Mouse (Mus musculus) adrenal gland, adult (tissue): ENCODE data around the gene Fam111a.
A peak's percentile ranks its signal among the peaks of the same experiment; 100 is the strongest.
"Not testable (repeated sequence)": the region's sequence is repeated elsewhere in the genome, so short reads cannot be mapped to it uniquely, and the experiment has no call there.

ENCODE experiments used
- DNase-seq, 2 experiments: peaks; one replicate each; pipeline ENCODE4 v3.0.0; 2022 to 2023; ENCODE audit warnings: low spot score in 1 of 2; ENCODE audit not compliant: inconsistent age in 2 of 2

Gene Fam111a

GRCm38 (mm10) chr19:12545440-12545839 is at the start of gene Fam111a:
Gene Fam111a, plus strand, starts transcription at chr19:12545740.
- DNase-seq = not testable (repeated sequence)

DNA sequence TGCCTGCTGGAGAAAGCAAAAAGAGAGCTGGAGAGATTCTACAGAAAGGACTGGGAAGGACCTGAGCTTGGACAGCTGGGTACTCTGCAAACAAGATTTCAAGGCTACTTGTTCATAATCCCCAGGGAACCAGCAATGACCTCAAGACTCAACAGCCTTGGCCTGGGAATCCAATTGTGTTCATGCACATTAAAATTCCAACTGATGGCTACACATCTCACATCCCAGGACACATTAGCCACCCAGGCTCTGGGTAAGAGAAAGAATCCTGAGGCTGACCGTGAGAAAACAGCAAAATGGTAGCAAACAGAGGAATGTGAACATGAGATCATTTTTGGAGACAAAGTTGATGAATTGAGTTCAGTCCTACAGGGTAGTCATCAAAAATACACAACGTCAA is 49.3 kb upstream of the Fam111a start:
- peak in 1 of 2 experiments; percentile 52 for DNase-seq

GRCm38 (mm10) chr19:12497909-12498308 is 47.6 kb upstream of the Fam111a start:
- peak in 1 of 2 experiments; percentile 33 for DNase-seq

GRCm38 (mm10) chr19:12498321-12498720 is 47.2 kb upstream of the Fam111a start:
- peak in 1 of 2 experiments; percentile 42 for DNase-seq

- peak in 1 of 2 experiments; percentile 25 for DNase-seq
These were observed 46.6 kb upstream of the Fam111a start for GRCm38 (mm10) chr19:12498941-12499340.

- DNase-seq = peak in 1 of 2 experiments; percentile 27
These were observed 46.1 kb upstream of the Fam111a start for GRCm38 (mm10) chr19:12499485-12499884.

- peak in 1 of 2 experiments; percentile 55 for DNase-seq
These were observed 45.4 kb upstream of the Fam111a start for GRCm38 (mm10) chr19:12500124-12500523.

- DNase-seq = peak; percentile 77 to 90
These were observed 44.6 kb upstream of the Fam111a start for GRCm38 (mm10) chr19:12500881-12501311.

- DNase-seq = peak; percentile 92 to 99
These were observed 43.9 kb upstream of the Fam111a start, which contains the start of gene Dtx4 for GRCm38 (mm10) chr19:12501370-12502347. Gene Dtx4, minus strand, starts transcription at chr19:12501454.

DNA sequence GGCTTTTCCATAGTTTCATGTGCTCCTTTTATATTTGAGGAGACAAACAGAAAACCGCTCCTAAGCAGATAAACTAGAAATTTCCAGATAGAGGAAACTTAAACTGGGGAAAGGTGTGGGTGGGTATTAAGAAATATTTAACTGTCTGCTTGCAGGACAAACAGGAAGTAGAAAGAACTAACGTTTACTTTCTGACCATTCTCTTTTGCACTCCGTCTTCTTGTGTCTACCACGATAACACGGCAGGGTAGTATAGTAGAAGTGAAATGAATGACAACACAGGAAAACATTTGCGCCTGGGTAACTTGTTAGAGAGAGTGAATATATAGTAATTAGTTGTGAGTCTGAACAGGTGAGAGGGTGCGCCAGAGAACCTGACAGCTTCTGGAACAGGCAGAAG is 42.8 kb upstream of the Fam111a start:
- DNase-seq = no peak

DNA sequence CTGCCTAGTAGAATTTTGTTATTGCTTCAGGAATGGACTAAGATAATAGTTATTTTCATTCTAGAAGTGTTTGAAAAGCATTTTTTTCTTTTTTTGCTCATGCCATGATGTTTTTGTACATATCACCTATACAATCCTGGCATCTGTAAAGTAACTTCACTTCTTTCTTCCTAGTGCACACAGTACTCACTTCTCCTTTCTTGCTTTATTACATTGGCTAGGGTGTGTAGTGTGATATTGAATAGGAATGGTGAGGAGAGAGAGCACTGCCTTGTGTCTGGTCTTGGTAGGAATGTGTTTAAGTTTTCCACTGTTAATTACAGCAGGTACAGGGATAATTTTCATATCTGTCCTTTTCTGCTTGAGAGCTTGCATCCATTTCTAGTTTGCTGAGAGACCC is 30.9 kb upstream of the Fam111a start:
- no peak for DNase-seq

- DNase-seq = peak; percentile 59 to 90
These were observed 27.6 kb upstream of the Fam111a start for GRCm38 (mm10) chr19:12517671-12518540.

- no peak for DNase-seq
These were observed 27.0 kb upstream of the Fam111a start for GRCm38 (mm10) chr19:12518541-12518890.

DNA sequence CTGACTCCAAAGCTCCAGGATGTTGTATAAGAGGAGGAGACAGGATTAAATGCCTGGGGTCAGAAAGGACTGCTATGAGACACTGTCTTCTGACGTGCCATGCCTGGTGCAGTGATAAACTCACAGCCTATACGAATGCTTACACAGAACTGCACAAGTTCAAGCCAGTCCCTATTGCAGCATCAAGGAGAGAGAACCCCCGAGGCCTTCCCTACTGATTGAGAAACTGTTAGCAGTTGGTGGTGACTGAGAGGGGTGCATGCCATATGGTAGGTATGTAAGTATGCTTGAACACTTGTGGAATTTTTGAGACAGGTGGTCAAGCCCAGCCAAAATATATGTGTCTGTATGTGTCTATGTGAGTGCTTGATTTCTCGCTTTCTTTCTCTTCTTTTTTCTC is 22.2 kb upstream of the Fam111a start:
- DNase-seq = no peak

- DNase-seq = no peak
These were observed 8.4 kb upstream of the Fam111a start for GRCm38 (mm10) chr19:12537168-12537567.

DNA sequence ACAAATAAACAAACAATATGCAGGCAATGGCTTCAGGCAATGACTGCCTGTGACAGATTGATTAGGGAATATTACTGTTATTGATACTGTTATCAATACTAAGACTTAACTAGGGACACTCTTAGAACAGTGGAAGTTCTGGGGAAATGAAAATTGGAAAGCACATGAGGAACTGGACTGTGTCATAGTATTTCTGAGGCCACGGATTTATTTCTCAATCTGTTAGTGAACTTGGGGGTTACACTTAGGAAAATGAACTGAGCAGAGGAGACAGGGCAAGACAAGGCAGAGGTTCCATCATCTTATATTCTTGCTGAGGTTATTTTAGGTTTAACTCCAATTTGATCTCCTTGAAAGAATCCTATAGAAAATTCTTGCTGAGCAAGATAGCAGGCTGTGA is 5.6 kb upstream of the Fam111a start:
- no peak for DNase-seq

- no peak for DNase-seq
These were observed 4.8 kb upstream of the Fam111a start for GRCm38 (mm10) chr19:12540727-12541126.

- DNase-seq = no peak
These were observed 3.9 kb upstream of the Fam111a start for GRCm38 (mm10) chr19:12541644-12542043.

GRCm38 (mm10) chr19:12549166-12549565 is 3.6 kb downstream of the Fam111a start:
- DNase-seq = peak in 1 of 2 experiments; percentile 55

- no peak for DNase-seq
These were observed 4.7 kb downstream of the Fam111a start for GRCm38 (mm10) chr19:12550005-12550942.
